Mouse (Mus musculus) heart, postnatal 0 days (tissue): ENCODE results near the gene Psen2.

Experiments used
- CTCF ChIP-seq: IDR thresholded peaks from 2 replicates; pipeline ENCODE4 v1.5.1; 2016; ENCODE audit warnings: antibody characterized with exemption, control low read depth, low read depth
- EP300 ChIP-seq: IDR thresholded peaks from 2 replicates; pipeline ENCODE4 v1.6.1; 2016; ENCODE audit warnings: antibody characterized with exemption, low read depth

DNA sequence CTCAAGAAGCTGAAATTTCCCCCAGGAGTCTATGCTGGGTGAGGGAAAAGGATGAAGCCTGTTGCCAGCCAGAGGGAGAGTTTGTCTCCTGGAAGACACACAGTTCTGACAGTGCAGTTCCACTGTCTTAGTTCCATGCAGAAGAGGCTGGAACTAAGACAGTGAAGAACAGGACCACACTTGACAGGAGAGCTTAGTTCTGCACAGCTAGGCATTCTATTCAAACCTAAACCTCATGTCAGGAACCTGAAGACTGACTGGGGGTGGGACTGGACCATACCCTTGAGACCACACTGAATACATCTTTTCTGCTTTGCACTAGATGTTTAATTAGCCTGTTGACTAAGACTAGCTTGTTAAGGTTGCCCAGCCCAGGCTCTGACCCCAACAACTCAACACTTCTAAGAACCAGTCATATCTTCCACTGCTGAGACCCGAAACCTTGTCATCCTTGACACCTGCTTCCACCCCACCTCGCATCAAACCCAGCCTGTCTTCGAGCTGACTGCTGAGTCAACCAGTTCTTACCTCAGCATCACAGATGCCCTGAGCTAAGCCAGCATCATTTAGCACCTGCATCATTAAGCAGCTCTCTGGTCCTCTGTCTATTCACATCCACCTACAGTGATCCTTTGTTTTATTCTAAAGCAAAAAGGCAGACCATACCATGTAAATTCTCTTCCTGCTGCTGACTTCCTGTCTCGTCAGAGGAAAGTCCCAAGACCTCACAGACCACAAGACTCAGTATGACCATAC lies 64.1 kb downstream of the Psen2 start, which contains the start of gene Coq8a:
- TF ChIP-seq CTCF (no peak), EP300 (no peak)
